Mouse (Mus musculus) embryonic stem cell, embryonic (primary cell): ENCODE measurements at regions not wholly inside any gene's neighbourhood (a gene's known extent, or its start where the extent isn't known, plus 50 kb on each side); places are given as distances from the start of the nearest gene placed in this dataset.

Experiments
- CTCF ChIA-PET, 4 experiments: fragments of 300-600 bp in 2 of 4; fragments of 350-600 bp in 2 of 4; sonication (Branson Sonifier 250); formaldehyde crosslinking; loops; one replicate each; lab custom pipeline; 2022; ENCODE audit warnings: inconsistent platforms in 2 of 4; lab: Charles Lee
- POLR2A ChIA-PET, 4 experiments: fragments of 300-600 bp in 2 of 4; fragments of 350-600 bp in 2 of 4; sonication (Branson Sonifier 250); formaldehyde crosslinking; loops; one replicate each; lab custom pipeline; 2022; ENCODE audit warnings: antibody characterized with exemption in 4 of 4, inconsistent platforms in 1 of 4; lab: Charles Lee

DNA sequence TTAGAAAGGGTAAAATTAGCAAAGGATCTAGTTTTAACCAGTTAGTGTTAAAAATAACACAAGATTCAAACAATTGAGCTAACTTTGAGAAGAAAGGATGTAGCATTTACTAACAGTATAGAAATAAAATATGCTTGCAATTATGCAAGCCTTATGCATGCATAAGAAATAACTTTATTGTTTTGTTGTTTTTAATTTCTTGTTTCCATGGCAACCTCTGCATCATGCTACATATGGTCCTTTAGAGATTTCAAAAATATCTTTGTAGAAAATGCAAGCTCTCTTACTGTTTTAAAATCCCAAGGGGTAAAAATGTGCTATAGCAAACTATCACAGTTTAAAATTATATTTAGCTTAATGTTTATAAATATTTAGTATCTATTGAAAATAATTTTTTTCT is 395.0 kb upstream of the Spock3 start:
- ChIA-PET CTCF (no interaction called here), POLR2A (no interaction called here)

DNA sequence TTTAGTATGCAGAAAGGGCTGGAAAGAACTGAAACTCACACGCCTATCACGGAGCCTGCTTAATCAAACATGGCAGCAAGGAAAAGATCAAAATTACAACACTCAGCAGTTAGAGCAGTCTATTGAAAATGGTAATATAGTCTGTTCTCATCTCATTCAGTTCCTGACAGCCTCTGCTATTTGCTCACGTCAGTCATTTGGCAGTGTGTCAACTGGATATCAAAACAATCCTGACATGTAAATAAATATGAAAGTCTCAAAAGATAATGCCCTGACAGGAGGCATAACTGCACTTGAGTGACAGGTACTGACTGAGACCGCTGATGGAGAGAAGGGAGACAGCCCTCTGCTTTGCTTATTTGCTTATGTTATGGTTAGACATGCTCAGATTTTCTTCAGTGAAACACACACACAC is 375.0 kb upstream of the Spock3 start:
- POLR2A ChIA-PET: no interaction called here

GRCm38 (mm10) chr8:62599281-62599680 is 351.5 kb upstream of the Spock3 start:
- CTCF ChIA-PET: no interaction called here
- POLR2A ChIA-PET: no interaction called here

More for the DNA sequence above, 375.0 kb upstream of the Spock3 start:
- CTCF ChIA-PET: no interaction called here

GRCm38 (mm10) chr8:62606126-62606525 is 344.7 kb upstream of the Spock3 start:
- POLR2A ChIA-PET: no interaction called here
- CTCF ChIA-PET: no interaction called here

DNA sequence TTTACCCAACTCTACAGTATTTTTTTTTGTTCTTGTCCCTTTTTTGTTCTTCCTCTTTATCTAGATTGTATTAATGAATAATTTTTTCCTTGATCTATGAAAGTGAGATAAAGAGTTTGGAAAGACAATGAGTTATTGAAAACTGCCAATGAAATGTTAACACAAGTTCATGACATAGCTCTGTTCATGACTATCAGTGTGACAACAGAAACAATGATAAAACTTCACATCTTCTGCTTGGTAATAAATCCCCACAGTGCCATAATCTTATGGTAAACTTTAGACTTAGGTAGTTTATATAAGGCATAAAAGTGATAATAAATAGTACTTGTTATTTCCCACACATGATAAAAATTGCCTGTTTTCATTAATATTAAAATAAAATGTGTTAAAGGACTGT is 330.8 kb upstream of the Spock3 start:
- ChIA-PET POLR2A (no interaction called here), CTCF (interaction anchor here in 1 of 4 experiments (0.7 kb wide), 1 partner anchor 194 kb away, joined by 5 read pairs; no protein-coding TSS in a partner anchor)

DNA sequence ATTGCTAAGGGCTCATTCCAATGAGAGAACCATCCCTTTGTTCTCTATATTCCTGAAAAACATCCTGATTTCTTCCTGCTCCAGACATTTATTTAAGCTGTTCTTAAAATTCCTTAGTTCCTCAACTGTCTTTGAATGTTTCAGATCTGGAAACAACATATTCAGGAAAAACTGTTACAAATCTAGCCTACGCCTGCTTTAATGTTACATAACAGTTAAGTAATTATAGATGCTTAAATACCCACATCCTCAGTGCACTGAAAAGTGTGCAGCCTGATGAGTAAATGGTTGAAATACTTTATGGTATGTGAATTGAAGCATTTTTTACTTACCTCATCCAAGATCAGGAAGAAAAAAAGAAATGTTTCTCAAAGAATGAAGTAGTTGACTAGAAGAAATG is 329.6 kb upstream of the Spock3 start:
- CTCF ChIA-PET: no interaction called here

More for the DNA sequence above, 329.6 kb upstream of the Spock3 start:
- POLR2A ChIA-PET: no interaction called here
